Mouse (Mus musculus): ENCODE measurements at regions not wholly inside any gene's neighbourhood (a gene's known extent, or its start where the extent isn't known, plus 50 kb on each side); places are given as distances from the start of the nearest gene placed in this dataset.
A peak's percentile ranks its signal among the peaks of the same experiment; 100 is the strongest.

DNA sequence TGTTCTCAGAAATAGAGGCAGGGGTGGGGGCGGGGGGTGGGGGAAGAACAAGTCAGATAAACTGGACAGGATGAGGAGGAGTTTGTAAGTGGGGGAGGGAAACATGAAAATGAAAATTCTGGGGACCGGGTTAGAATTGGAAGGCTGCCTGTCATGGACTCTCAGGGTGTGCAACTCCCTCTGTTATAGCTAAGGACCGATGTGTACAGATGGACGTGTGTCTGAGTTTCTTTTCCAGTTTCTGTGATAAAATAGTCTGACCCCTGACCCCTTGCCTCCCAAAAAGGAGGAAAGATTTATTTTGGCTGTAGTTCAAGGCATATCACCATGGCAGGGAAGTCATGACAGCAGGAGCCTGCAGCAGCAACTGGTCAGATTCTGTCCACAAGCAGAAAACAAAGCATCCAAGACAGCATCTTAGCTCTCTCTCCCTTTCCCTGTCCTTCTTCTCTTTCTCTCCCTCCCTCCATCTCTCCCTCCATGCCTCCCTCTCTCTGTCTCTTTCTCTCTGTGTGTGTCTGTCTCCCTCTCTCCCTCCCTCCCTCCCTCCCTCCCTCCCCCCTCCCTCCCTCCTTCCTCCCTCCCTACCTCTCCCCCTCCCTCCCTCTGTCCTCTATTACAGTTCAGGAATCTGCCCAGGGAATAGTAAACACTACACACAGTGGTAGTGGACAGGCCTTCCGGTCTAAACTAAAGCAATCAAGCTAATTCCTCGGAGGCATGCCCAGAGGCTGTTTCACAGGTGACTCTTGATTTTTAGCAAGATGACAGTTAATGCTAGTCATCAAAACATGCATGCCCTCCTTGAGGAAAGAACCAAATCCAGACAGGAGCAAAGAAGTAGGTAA, 941.3 kb downstream of the Mrps31 start:
- TF ChIP-seq CTCF (IDR thresholded peaks at IDR 0.05; ENCODE audit: low read depth), result no peak
- peak; percentile 80 for ATAC-seq (ENCODE audit: insufficient read depth)
- Histone ChIP-seq H3K9ac (no peak overlapping the region), H3K4me1 (ENCODE audit: insufficient read depth) (no peaks in the 10 kb centered on the region), H3K9me3 (ENCODE audit: low read depth, low read length) (no peaks in the 10 kb centered on the region), H3K4me3 (ENCODE audit: low read depth, low read length) (no peak overlapping the region), H3K27me3 (ENCODE audit: insufficient read depth, low read length) (no peaks in the 10 kb centered on the region), H3K27ac (ENCODE audit: low read depth) (no peak overlapping the region), H3K36me3 (ENCODE audit: insufficient read depth) (no peaks in the 10 kb centered on the region), H3K4me2 (peak overlapping the region; percentile 36; the same call in 1 of the 2 replicates)
- DNase-seq, result peak; percentile 61
- 21% methylated on average over 6 of the region's 6 CpGs for WGBS

GRCm38 (mm10) chr8:23360061-23360622, 949.0 kb downstream of the Mrps31 start:
- Histone ChIP-seq H3K9me3 (ENCODE audit: low read depth, low read length) (0 out of 2 replicates have a peak, but pooled peaks cover 7% of the 10 kb centered on the region), H3K4me3 (ENCODE audit: low read depth, low read length) (no peak overlapping the region), H3K27me3 (ENCODE audit: insufficient read depth, low read length) (no peaks in the 10 kb centered on the region), H3K4me1 (ENCODE audit: insufficient read depth) (no peaks in the 10 kb centered on the region), H3K36me3 (ENCODE audit: insufficient read depth) (no peaks in the 10 kb centered on the region), H3K27ac (ENCODE audit: low read depth) (no peak overlapping the region), H3K9ac (no peak overlapping the region), H3K4me2 (no peak overlapping the region)
- WGBS, result 63% methylated on average over 12 of the region's 12 CpGs
- no peak for DNase-seq
- ATAC-seq (ENCODE audit: insufficient read depth), result no peak
- TF ChIP-seq CTCF (IDR thresholded peaks at IDR 0.05; ENCODE audit: low read depth), result no peak

- H3K4me2 ChIP-seq, result no peak overlapping the region
- H3K36me3 ChIP-seq (ENCODE audit: insufficient read depth), result no peaks in the 10 kb centered on the region
- H3K27me3 ChIP-seq (ENCODE audit: insufficient read depth, low read length), result no peaks in the 10 kb centered on the region
- ATAC-seq (ENCODE audit: insufficient read depth) (no peak), DNase-seq (no peak)
- H3K4me3 ChIP-seq (ENCODE audit: low read depth, low read length), result no peak overlapping the region
- H3K27ac ChIP-seq (ENCODE audit: low read depth), result no peak overlapping the region
- H3K9me3 ChIP-seq (ENCODE audit: low read depth, low read length), result 0 out of 2 replicates have a peak, but pooled peaks cover 7% of the 10 kb centered on the region
- 49% methylated on average over 9 of the region's 9 CpGs for WGBS
- no peak for TF ChIP-seq CTCF (IDR thresholded peaks at IDR 0.05; ENCODE audit: low read depth)
- H3K4me1 ChIP-seq (ENCODE audit: insufficient read depth), result no peaks in the 10 kb centered on the region
- H3K9ac ChIP-seq, result no peak overlapping the region
Measured at GRCm38 (mm10) chr8:23360850-23361274, 949.7 kb downstream of the Mrps31 start.

Measured in lung, embryonic 14.5 days (tissue).